Mouse (Mus musculus): ENCODE measurements around the gene Fam228b.
"Not testable (repeated sequence)": the region's sequence is repeated elsewhere in the genome, so short reads cannot be mapped to it uniquely, and the experiment has no call there.

Gene Fam228b

DNA sequence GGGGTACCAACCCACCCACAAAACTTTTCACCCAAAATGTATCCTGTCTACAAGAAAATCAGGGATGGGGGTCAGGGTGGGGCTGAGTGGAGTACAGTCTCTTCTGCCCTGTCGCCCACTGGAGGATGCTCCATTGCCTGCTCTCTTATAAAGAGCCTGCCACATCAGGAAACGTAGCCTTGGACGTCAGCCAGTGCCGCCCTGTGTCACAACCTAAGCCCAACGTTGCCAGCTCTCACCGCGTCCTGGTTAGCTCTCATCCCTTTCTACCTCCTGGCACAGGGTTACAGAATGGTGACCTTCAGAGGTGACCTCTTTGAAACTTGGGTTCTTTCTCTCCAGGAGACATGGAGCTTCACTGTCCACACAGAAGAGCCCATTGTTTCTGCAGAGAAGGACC is 28.2 kb downstream of the Fam228b start:
- no peak for DNase-seq

DNA sequence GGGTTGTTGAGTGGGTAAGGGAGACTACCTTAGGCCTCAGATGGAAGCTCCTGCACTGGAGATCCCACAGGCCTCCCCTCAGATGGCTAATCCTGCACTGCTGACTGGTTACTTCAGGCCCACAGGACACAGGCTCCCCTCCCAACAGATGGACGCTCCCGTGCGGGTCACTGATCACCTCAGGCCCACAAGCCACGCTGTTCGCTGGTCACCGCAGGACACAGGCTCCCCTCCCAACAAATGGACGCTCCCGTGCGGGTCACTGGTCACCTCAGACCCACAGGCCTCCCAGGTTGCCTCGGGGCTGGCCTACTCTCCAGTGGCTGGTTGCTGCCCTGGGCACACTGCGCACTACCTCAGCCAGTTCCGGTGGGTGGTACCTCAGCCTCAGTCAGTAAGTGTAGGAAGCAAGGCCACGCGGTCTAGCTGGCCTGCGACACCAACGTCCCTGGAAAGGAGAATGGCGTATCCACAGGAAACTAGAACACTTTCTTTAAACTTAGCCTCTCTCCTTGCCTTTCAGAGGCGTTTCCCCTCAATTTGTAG is 31.0 kb downstream of the Fam228b start, which contains the start of gene Fam228a:
TSS of gene Fam228a (minus strand) at position 400 of the 546 bp plus-strand sequence.
- DNase-seq, result no peak

DNA sequence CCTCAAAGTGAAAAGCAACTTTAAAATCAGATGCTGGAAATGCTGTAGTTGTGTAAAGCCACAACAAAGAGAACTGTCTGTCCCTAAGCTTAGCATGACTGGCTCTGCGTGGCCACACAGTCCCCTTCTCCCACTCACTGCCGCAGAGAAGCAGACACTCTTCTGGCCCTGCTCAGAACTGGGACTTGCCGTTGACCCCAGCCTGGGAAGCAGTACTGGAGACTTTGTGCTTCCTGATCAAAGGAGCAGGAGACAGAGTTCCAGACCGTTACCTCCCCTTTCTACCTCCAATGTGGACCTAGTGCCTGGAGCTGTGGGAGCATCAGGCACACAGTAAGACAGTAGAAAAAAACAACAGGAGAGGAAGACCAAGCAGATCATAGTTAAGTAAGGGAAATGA is 36.7 kb downstream of the Fam228b start:
- no peak for DNase-seq

DNA sequence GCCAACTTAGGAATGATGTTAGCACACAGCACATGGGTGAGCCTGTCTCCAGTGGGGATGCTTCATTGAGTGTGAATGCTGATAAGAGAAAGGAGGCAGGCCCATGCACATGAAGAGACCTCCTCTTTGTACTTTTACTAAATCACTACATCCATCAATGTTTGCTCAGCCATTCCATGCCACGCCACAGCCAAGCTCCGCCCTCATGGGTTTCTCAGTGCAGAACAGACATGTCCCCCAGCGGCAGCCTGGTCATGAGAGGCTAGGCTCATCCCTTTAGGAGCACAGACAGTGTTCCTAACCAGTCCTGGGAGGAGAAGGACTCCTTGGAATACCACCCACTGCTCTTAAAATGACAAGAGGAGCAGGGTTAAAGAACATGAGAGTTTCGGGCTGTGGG is 37.4 kb downstream of the Fam228b start:
- DNase-seq, result no peak

DNA sequence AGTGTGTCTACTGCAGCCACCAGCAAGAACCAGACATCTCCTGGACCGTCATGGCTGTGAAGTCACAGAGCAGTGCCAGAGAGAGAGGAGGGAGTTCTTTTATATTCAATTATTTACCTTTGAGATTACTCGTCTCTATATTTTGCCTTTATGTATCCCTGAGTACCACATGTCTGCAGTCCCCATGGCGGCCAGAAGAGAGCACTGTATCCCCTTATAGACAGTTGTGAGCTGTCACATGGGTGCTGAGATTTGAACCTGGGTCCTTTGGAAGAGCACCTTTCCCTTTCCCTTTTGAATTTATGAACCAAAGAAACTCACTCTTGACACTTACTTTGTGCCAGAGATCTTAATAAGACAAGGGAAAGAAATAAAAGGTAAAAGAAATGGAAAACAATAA is 39.9 kb downstream of the Fam228b start:
- DNase-seq, result no peak

DNA sequence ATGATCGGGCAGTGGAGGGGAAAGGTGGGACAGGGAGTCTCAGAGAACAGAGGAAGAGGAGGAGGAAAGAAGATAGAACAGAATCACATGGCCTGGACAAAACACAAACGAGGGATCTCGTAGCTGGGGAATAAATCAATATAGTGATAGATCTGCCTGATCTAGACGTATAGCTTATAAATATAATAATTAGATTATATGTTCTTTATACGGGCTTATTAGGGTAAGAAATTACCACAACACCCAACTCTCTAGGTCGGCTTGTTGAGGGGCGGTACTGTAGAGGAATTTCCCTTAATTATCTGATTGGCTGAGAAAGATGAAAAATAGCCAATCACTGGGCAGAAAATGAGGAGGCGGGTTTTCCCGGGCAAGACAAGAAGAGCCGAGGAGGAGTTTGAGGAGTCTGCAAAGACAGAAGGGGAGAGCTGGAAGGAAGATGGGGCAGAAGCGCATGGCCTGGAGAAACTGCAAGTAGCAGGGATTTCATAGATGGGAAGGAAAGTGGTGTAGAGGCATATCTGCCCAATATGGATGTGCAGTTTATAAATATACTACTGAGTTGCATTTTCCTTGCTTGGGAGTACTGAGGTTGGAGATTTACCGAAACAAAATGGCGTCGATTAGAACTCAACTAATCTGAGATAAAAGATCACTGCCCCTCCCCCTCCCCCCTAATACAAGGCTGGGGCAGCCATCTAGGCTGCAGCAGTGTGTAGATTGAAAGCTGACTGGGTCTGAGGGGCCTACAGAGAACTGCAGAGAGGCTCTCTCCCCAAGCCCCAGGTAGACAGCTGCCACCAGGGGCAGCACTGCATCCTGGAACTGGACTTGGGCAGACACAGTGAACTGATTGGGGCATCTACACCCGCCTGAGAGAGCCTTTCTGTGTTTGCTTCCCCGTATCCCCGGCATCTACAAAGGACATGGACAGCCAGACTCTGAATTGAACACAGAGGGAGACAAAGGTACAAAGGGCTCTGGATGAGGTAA is 49.0 kb downstream of the Fam228b start:
- no peak for DNase-seq

DNA sequence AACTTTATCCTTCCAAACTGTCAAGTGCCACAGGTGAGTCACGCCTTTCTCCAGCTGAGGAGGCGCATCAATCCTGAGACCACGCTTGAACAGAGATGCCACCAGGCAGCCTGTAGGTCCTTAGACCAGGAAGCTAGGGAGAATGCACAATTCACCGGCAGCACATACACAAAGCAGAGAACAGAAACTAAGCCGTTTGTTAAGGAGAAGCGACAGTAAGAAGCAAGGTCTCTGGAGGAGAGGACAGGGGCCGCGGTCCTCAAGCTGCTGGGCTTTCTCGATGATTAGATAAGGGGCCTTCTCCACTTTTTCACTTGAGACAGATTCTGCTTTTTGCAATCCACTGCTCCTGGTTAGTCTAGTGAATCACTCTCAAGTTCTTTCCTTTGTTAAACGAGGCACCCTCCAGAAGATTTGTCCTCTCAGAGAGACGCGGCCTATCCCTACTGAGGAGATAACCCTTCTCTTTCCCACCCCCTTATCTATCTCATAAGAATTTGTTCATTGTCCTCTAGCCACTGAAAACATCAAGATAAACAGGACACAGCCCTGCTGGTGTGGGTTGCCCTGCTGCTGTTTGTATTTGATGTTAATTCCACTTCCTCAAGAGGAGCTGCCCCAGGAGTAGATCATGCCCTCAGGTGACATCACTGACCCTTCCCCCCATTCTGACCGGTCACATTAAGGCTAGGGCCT is 49.9 kb downstream of the Fam228b start:
- no peak for DNase-seq

DNA sequence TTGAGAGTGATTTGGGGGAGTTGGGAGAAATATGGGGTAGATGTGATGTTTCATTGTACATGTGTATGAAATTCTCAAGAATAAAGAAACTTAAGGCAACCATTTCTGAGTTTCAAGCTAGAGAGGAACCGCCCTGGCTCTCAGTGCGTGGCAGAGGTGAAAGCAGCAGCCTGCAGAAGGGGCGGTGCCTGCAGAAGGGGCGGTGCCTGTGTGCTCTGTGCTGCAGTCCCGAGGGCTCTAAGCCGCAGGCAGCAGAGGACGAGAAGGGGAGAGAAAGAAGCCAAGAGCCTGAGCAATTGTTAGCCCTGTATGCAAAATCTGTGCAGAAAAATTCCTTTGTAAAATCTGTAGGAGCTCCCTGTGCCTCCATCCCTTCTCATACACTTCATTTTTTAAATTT is 51.6 kb downstream of the Fam228b start:
- DNase-seq, result no peak

DNA sequence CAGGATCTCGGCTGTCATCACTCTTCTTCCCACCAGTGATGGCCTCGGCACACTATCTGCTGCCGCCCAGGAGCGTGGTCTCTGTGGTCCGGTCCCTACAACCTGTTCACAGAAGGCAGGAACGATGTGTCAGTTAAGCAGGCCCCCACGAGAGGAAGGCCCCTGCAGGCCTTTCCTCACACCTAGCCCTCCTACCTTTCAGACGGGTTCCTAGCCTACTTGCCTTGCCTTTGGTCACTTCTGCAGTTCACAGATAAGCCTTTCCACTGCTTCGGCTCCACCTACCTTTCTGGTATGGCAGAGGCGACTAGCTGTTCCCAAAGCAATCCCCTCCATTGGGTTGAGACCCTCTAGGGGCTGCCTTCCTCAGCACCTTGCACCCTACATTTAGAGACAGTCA is 53.5 kb downstream of the Fam228b start:
- no peak for DNase-seq

DNA sequence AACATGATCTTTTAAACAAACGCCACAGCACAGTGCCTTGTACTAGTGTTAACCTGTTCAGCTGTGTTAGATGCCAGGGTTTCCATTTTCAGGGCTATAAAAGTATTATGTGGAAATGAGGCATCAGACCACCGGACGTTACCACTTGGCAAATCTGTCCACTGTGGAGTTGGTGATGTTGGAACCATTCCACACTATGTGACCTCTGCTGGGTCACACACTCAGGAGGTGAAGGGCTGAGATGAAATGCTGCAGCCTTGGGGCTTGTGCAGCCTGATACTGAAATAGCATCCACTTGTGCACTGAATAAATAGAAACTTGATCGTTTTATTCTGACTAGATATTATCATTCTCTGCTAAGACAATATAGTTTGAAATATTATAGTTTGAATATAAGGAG is 55.7 kb downstream of the Fam228b start:
- DNase-seq, result no peak

DNA sequence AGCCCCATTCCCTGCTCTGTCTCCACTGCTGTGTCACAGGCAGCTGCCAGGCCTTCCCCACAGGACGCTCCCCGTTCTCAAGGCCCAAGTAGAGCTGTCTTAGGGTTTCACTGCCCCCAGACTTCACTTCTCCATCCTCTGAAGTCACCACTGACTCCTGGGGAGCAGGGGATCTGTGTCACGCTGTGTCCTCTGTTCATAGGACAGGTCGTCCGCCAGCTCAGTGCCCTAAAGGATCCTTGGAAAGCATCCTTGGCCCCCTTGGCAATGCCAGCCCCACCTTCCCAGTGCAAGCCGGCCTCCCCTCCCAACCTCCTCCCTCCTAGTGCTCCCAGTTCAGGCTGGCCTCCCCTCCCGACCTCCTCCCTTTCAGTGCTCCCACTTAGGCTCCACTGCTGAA is 59.1 kb downstream of the Fam228b start:
- DNase-seq, result no peak

DNA sequence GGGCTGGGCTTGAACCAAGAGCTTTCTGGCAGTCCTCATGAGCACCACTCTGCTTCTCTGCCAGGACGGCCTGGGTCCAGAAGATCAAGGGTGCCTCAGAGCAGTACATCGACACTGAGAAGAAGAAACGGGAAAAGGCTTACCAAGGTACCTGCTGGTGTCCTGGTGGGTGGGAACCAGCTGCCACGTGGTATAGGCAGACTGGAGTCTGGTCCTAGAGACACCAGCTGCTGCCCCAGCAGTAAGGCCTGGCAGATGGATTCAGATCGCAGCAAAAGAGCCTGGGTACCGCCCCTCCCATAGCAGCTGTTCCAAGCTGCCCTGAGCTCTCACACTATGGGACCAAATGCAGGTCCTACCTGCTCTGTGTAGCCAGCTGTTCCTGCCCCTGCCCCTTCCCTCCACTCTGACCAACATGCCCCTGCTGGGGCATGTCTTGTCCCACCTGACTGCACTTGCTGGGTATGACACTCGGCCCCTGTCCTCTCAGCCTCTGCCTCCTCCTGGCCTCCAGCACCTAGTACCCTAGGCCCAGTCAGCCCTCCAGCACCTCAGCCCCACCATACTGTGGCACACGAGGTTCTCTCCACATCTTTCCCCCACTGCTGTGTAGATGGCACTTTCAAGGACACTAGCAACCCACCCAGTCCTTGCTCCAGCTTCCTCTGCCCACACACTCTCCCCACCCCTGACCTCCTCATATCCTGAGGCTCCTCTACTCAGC is 60.0 kb downstream of the Fam228b start:
- DNase-seq, result no peak

DNA sequence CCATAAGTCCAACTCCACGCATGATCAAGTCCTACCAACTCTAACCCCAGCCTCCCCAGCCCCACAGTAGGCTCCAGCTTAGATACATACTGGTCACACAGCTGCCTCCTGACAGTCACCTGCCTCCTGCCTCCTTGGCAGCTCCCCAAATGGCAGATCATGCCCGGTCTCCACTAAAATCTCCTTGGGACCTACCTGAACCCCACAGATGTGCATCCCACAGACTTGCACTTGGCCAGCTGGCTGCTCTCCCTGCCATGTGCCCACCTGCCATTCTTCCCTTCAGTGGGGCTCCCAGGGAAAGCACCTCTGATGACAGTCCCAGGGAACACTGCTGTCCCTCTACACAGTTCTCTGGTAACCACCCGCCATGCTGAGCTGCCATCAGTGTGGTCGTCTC is 60.8 kb downstream of the Fam228b start:
- no peak for DNase-seq

DNA sequence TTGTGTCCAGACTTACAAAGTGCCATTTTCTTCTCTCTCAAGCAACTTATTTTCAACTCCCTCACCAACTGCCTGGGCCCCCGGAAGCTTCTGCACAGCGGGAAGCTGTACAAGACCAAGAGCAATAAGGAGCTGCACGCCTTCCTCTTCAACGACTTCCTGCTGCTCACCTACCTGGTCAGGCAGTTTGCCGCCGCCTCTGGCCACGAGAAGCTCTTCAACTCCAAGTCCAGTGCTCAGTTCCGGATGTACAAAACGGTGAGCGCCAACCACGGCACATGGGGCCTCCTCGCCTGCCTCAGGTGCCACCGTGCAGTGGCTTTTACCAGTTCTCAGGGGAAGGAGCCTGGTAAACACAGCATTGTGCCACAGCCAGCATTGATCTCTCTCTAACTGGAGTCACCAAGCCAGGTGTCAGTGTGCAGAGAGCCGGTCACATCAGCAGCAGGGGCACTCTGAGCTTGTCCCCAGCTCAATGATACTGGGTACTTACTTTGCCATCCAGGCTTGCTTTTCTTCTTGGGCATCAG is 61.5 kb downstream of the Fam228b start:
- DNase-seq, result no peak

DNA sequence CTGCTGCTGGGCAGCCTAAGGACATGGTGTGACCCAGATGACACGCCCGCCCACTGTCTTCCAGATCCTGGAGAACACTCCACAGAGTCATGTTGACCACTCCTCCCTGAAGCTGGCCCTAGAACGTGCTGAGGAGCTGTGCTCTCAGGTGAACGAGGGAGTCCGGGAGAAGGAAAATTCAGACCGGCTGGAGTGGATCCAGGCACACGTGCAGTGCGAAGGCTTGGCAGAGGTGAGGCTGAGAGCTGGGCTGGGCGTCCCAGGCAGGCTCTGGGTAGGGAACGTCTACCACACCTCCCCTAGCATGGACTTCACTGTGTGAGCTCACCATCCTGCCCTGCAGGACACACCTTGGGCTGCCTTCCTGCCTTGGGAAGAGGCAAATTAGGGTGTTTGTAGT is 62.2 kb downstream of the Fam228b start:
- DNase-seq, result no peak

DNA sequence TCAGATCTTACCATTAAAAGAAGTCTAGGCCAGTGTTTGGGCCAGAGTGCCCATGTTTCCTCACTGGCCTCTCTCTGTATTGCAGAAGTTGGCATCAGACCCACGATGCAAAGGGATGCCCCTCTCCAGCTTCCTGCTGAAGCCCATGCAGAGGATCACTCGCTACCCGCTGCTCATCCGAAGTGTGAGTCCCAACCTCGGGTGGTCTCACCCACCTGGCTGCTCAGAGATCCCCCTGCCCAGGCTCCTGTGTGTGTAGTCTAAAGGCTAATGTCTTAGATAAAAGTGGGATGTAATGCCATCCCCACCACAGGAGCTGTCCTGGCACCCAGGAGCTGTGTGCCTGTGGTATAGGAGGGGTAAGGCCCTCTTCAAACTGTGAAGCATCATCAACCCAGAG is 62.9 kb downstream of the Fam228b start:
- no peak for DNase-seq

DNA sequence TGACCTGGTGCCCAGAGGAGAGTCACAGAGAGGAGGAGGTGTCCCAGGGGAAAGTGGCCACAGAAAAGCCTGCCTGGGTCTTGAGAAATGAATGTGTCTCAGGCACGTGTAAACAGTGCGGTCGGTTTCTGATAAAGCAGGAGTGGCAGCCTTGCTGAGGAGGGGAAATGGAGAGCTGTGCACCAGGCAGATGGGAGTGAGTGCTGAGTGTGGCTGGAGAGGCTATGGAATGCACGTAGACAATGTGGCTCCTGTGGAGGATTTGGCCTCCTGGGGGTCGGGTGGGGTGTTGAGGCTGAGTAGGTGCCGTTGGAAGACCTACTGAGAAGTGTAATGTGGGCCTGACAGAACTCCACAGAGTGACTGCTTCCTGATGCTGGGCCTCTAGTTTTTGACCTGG is 63.4 kb downstream of the Fam228b start:
- not testable (repeated sequence) for DNase-seq

DNA sequence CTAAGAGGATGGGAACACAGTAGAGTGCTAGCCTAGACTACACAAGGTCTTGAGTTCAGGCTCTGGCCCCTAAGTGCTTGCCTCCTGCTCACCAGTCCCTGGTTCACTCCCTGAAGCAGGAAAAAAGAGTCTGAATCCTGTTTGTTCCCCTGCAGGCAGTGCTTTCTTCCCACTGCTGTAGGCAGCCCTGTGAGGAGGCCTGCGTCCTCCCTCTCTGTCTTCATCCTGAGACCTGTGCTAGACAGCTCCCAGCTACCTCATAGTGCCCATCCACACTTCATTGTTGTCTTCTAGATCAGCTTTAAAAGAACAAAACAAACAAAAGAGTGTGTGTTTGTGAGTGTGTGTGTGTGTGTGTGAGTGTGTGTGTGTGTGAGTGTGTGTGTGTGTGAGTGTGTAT is 74.5 kb downstream of the Fam228b start:
- DNase-seq, result no peak

DNA sequence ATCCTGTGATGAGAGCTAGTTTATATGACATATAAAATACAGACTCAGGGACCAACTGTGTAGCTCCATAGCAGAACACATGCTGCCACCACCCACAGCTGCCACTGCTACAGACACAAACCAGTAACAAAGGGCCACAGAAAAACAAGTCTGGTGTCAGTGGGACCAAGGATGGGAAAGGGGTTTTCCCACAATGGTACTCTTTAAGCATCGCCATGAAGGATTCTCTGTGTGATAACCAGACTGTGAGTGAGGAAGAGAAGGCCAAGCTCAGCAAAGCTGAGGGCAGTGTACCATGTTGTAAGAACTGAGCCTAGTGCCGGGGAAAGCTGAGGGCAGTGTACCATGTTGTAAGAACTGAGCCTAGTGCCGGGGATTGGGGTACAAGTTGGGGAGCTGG is 77.9 kb downstream of the Fam228b start:
- no peak for DNase-seq
